Mouse (Mus musculus) left cerebral cortex, postnatal 10 days (tissue): ENCODE measurements around the gene Zbtb21. TPM values are rescaled to one million over a fixed set of nuclear protein-coding genes. Genes with fewer than 3 reads are reported as not detected.
A peak's percentile ranks its signal among the peaks of the same experiment; 100 is the strongest.
"Not testable (repeated sequence)": the region's sequence is repeated elsewhere in the genome, so short reads cannot be mapped to it uniquely, and the experiment has no call there.

Experiments used
- DNase-seq, 2 experiments: peaks; one replicate each; pipeline ENCODE4 v3.0.0; 2021 to 2022; ENCODE audit warnings: low spot score in 2 of 2, mixed read lengths in 1 of 2; ENCODE audit errors: extremely low spot score in 1 of 2
- intact Hi-C: fragments of 180-260 bp; cut with DNase I; formaldehyde crosslinking; loops from one replicate; pipeline ENCODE4 v1.15.1; 2025
- total RNA-seq, 2 experiments: library from RNA; stranded (reverse); gene quantifications; 2 replicates each; pipeline ENCODE4 v1.2.3; 2021

Zbtb21 gene
- 10 to 100 TPM; 22.6 to 25.7 TPM for total RNA-seq

DNA sequence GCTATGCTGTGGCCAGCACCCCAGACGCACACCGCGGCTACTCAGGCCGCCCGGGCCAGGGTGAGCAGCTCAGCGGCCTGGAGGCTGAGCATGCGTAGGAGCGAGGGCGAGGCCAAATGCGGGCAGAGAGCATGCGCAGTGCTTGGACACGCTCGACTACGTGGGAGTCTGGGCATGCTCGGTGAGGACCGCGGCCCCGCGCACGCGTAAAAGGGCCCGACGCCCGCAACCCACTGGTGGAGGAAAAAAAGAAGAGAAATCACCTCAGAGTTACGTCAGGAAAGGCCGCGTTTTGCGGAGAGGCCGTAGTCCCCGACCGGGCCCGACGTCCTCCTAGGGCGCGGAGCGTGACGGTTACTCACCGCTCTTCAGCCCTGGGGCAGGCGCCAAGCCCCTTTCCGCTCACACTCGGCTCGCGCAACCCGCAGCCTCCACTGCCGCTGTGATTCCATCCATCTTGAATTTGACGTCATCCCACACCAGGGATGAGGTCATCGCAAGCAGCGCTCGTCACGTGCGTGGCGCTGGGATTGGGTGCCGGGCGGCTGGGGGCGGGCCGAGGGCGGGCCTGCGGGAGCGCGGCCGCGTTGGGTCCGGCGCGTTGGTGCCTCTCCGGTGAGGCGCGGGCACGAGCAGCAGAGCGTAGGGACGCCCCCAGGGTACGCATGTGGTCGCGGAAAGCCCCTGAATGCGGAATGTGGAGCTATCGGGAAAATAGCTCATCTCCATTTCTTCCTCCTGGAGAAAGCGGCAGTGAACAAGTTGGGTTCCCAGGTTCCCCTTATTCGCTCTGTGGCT is at the start of gene Zbtb21, which contains the start of gene C2cd2:
Gene Zbtb21 (minus strand): TSS at position 472 of the 798 bp plus-strand sequence.
Gene C2cd2 (minus strand): TSS at position 448 of the 798 bp plus-strand sequence.
- DNase-seq = peak; percentile 97 to 98
- intact Hi-C loops = loop anchor here (5.0 kb wide), 1 partner anchor 110 kb away; the partner anchor contains the start of gene Prdm15

DNA sequence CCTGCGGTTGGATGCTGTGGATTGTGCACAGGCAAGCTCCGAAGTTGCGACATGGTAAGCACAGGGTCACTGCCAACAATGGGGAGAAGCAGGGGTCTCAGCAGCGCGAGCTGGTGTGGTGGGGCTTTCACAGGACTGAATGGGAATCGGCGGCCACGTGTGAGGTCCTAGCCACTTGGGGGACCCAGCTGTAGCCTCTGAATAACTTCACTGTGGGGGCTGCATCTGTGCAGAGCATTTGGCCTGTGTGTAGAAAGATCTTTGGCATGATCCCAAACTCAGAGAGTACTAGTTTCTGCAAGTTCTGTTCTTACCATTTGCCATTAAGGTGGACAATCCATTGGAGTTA is 34.9 kb upstream of the Zbtb21 start:
- not testable (repeated sequence) for DNase-seq

DNA sequence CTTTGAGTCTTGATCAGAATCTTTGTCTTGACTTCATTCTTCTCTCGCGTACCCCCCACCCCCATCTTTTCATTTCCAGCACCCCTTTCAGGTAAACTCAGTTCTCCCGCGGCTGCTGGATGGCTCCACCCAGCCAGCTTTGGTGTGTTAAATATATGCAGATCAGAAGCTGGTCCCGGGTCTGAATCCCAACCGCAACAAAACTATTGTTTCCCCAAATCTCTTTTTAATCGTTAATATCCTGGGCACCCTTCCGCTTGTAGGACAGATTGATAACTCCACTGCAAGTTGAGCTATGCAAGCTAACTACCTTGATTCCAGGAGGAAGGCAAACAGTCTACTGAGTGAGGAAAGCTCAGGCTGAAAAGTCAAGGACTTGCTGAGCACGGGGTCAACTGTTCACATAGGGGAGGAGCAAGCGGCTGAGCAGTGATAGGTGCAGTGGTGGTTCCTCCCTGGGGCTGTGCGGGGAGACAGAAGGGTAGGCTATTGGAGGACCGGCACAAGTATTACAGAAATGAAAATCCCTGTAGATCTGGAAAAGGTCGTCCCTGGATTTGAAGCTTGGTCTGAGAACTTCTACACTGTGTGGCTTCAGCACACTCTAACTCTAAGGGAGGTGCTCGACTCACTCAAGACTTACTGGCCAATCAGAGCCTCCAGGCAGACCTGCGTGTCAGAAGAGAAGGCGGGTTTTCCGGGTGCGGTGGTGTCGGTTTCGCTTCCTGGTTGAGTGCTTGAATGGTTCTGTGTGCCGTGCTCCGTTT is 34.4 kb upstream of the Zbtb21 start, which contains the start of gene B230307C23Rik:
Gene B230307C23Rik (plus strand): TSS at position 700 of the 767 bp plus-strand sequence.
- intact Hi-C loops = no loop called here
- peak; percentile 87 to 89 for DNase-seq

More for the DNA sequence above, 34.9 kb upstream of the Zbtb21 start:
- intact Hi-C loops = not testable (repeated sequence)

DNA sequence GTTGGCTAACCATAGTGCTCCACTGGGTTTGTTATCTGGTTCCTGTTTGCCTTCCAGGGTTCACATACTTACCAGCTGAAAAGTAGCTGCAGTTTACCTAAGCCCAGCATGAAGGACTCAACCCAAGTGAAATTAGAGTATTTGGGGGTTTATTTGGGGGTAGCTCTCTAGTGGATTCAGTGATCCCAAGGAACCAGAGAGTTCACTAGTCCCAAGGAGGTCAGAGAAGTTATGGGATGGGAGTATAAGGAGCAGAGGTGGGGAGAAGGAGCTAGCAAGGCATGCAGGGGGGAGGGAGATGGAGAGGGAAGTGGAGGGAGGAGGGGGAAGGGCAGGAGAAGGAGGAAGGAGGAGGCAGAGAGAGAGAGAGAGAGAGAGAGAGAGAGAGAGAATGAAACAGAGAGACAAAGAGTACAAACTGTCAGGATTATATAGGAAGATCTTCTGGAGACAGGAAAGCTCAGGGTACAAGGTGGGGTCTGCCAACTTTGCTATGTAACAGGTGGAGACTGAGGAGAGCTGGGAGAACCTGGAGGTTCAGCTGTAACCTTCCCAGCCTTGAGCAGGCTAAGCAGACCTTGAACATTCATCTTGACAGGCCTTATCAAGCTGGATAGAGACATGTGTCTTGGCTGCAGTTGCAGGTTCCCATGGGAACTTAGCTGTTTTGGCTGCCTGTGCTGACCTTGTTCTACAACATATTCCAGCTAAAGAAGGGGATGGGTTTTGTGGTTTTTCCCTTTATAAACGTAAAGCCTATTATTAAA is 33.6 kb upstream of the Zbtb21 start:
- intact Hi-C loops = no loop called here
- peak in 1 of 2 experiments; percentile 1 for DNase-seq

DNA sequence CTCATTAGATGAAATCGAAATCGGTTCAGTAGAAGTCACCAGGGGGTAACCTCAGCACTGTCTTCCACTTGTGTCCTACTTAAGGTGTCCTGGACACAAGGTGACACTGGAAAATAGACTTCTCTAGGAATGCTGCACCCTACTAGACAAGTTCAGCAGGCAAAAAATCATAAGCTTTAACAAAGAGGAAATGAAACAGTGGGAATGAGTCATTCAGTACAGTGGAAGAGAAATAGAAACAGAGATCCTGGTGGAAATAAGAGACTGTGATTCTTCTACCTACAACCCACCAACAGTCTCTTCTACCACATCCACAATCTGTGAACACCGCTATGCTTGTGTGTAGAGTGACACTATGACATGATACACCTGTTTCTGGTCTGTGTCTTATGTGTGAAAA is 30.1 kb upstream of the Zbtb21 start:
- intact Hi-C loops, DNase-seq: not testable (repeated sequence)

DNA sequence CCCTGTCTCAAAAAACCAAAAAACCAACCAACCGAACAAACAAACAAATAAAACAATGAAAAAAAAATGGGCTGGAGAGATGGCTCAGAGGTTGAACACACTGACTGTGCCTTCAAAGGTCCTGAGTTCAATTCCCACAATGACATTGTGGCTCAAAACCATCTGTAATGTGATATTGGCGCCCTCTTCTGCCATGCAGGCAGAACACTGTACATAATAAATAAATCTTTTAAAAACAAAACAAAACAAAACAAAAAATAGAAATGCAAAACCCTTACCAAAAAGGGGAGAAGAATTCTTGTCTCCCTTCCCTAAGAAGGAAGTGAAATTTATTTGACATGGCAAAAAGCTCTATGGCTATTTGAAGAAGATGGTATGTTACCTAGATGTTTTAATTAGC is 29.1 kb upstream of the Zbtb21 start:
- no peak for DNase-seq
- intact Hi-C loops = no loop called here

DNA sequence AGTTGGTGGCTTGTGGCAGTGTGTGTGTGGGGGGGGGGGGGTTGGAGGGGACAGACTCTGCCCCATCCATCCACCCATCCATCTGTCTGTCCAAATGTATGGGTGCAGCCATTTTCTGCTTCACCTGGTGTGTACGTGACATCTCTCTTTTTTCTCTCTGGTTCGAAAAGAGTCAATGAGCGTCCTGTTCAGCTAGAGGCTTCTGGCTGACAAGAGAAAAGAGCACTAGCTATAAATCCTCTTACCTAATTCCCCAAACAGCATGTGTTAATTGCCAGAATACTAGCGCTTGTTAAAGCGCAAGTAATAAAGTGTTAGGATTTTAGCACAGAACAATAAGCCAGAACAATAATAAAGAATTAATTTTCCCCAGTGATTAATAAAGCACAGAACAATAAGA is 22.2 kb upstream of the Zbtb21 start:
- no peak for DNase-seq
- intact Hi-C loops = no loop called here

DNA sequence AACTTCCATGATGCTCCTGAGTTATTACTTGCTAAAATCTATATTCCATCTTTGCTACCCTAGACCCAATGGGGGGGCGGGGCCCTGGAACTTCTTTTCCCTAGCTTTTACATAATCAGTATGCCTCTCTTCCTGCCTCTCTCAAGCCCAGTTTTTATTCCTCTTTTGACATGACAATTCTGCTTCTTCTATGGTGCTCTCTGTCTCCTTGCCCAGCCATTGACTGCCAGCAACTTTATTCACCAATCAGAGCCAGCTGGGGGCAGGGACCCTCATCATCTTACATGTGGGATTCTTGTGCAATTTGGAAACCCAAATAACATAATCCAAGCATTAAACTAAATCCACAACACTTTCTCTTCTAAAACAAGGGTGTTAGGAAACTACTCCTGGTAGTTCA is 18.9 kb upstream of the Zbtb21 start:
- DNase-seq = no peak
- intact Hi-C loops = no loop called here

DNA sequence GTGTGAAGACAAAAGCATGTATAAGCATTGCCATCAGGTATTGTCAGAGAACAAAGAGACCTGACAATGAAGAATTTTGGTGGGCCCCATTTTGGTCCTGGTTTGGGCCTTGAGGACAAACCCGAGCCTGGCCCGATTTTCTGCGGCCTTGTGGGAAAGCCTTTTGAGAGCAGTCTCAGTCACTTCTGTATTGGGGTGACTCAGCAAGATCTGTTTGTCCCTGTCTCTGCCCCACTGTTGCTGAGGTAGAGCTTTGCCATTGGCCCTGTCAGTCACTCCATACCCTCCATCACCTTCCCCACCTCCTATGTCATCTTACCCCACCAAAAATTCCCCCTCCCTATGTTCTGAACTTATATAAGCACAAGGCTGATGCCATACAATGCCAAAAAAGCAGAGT is 15.3 kb upstream of the Zbtb21 start:
- intact Hi-C loops = no loop called here
- no peak for DNase-seq

DNA sequence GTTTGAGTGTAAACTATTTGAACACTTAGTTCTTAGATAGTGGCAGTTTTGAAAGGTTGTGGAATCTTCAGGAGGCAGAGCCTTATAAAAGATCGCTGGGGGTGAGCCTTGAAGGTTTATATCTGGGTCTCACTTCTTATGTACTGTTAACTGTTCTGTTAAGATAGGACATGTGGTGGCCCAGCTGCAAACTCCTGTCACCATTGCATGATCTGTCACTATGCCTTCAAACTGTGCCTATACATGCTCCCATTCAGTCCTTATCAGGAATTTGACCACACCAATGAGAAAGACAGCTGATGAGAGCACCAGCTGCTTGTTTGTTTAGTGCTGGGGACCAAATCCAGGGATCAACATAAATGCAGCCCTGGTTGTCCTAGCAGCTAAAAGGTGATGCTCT is 14.9 kb upstream of the Zbtb21 start:
- intact Hi-C loops = no loop called here
- DNase-seq = no peak

DNA sequence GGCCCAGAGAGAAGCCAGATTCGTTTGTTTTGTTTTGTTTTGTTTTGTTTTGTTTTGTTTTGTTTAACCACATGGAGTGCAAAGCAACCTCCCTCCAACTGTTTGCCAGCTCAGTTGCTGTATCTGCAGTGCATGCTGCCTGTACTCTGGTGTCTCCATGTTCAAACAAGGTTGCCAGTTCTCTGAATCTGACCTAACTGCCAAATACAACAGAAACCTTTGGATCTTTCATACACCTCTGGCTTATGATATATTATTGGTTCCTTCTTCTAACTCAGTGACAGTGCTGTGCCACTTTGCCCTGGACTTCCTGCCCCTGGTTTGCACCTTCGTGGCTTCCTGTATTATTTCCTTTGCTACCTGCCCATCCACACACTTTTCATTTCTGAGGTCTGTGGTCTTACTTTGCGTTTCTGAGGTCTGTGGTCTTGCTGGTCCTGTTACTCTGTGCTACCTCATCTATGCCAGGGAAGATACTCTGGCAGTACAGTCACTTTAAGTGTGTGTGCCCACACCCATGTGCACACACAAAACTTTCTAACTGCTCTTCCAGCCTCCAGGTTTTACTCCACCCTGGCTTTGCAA is 1.6 kb upstream of the Zbtb21 start:
- DNase-seq = no peak
- intact Hi-C loops = loop anchor here (5.0 kb wide), 1 partner anchor 112 kb away; the partner anchor contains the start of gene Prdm15

DNA sequence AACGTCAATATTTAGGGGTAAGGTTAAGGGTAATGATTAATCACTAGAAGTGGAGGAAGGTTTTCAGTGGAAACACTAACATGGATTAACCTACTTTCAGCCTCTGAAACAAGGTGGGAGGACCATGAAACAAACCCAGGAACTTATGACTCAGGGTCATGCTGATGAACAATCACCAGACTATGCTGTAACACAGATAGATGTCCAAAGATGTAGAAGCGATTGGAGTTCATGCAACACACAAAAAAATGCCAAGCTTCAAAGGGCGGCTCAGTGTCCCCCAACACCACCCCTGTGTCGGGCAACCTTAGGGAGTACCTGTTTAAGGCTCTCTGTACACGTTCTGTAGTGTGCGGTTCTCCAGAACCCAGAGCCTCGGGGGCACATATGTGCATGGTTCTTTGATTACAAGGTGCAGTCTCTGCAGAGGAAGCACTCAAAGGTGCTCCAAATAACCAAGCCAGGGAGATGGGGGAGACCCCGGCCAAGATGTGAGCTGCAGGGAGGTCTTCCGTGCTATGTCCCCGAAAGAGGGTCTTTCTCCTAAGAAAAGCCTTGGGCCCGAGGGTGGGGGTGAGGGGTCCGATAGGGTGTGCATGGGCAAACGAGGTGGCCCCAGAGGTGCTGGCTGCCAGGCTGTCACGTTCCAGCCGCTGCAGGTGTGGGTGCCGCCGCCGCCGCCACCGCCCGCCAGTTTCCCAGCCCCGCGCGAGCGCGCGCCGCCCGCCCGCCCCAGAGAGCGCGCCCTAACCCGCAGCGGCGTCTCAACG is 856 bp downstream of the Zbtb21 start:
- DNase-seq = no peak
- intact Hi-C loops = loop anchor here (5.0 kb wide), 1 partner anchor 109 kb away; the partner anchor contains the start of gene Prdm15

DNA sequence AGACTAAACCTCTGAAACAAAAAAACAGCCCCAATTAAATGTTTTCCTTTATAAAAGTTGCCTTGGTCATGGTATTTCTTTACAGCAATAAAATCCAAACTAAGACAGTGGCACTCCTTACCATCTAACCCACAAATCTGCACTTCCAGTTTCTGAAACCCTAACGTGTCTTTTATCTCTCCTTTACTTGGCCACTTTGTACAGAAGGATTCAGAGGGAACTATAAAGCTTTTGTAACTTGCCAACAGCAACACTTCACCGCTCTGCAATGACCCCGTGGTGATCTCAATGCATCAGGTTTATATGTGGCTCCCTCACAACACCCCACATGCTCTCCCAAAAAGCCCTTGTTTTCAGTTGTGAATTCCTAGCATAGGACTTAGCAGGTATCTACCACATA is 2.1 kb downstream of the Zbtb21 start:
- intact Hi-C loops = loop anchor here (5.0 kb wide), 1 partner anchor 108 kb away; the partner anchor contains the start of gene Prdm15
- DNase-seq = no peak

DNA sequence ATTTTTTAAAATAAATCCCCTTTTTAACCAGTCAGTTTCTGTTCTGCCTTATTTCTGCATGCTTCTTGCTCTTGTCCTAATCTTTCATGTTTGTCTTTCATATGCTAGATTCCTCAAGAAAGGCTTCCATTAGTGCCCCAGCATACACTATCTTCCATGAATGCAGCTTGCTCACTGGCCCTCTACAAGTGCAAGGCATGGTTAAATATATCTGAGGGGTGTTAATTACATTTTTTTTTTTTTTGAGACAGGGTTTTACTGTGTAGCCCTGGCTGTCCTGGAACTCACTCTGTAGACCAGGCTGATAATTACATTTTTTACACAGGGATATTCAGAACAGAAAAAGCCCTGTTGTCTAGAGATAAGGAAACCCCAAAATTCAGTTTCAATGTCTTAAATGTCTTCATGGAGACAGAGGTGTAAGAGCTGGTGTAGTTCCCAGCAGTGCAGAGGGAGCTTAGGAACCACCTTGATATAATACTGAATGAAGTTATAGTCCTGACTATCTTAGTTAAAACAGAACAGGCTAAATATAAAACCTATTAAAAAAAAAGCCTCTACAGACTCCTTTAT is 3.9 kb downstream of the Zbtb21 start:
- no peak for DNase-seq
- intact Hi-C loops = no loop called here

DNA sequence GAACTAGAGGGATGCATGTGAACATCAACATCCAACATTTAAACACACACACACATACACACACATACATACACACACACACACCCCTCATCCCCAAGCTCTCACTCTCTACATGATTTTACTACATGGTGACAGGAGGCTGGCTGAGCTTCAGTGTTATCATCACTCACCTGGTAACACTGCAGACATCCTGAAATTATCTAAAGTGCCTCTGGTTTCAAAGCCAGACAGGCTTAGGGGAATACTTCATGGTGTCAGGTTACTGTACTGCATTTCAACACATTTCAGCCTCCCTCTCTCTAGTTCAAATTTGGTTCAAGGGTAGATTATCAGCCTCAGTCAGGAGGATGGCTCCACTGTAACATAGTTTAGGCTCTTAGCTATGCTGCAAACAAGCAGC is 4.8 kb downstream of the Zbtb21 start:
- intact Hi-C loops = no loop called here
- no peak for DNase-seq

DNA sequence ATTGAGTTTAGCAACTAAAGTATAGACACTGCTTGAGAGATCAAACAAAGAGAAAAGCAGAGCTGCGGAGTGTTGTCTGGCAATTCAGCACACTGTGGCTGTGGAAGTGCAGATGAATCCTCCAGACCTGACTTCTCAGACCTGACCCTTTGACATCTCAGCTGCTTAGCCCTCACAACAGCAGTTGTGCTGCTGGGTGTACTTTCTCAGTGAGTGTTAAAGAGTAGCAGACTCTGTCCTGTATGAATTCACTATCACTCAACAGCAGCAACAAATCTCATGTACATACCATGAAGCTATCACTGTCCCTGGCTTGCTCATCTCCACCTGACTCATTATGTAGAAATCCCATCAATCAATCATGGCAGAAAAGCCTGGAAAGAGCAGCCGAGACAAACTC is 6.4 kb downstream of the Zbtb21 start:
- intact Hi-C loops = no loop called here

DNA sequence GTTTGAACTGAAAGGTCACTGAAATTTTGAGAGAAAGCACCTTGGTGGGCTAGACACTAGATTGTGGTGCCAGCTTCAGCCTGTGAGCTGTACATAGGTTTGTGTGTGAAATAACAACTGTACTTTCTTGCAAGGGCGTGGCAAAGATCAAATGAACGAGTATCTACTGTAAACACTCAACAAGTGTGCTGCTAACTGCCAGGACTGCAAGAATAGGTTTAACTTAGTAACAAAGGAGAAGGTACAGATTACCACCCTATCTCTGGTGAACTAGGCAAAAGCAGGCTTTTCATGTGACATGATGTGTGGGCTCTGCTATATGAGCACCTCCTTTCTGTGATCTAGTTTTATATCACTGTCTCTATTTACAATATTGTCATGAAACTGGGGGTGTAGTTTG is 9.1 kb downstream of the Zbtb21 start:
- intact Hi-C loops = no loop called here
- DNase-seq = no peak

More for the DNA sequence above, 6.4 kb downstream of the Zbtb21 start:
- DNase-seq = no peak

DNA sequence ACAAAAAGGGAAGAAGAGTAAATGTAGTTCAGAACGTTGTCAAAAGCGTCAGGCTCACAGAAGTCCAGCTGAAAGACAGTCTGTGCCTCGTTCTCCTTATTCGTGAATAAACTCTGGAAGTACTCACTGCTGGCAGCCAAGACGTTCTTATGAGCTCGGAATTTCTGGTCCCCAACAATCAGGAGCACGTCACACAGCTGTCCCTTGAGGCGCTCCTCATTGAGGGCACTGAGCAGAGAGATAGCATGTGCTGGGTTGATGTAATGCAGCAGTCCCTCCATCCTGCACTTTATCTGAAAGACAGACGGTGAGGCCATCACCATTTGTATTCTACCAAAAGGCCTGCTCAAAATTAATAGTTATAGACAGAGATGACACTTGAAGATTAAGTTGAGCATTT is 9.6 kb downstream of the Zbtb21 start:
- no peak for DNase-seq
- intact Hi-C loops = no loop called here
